Mouse (Mus musculus) midbrain, embryonic 16.5 days (tissue): ENCODE data around the gene Rapgef2. TPM values are rescaled to one million over a fixed set of nuclear protein-coding genes. Genes with fewer than 3 reads are reported as not detected.
A peak's percentile ranks its signal among the peaks of the same experiment; 100 is the strongest.

ENCODE experiments used
- ATAC-seq: fragments of 200-750 bp; cut with Nextera tagmentation; 2 replicates; pipeline ENCODE4 v1.8.0; 2017; ENCODE audit warnings: moderate TSS enrichment
- H3K27ac ChIP-seq: fragments of 300-500 bp; sonication (generic); 2 replicates; pipeline ENCODE4 v1.5.1; 2014; ENCODE audit warnings: mild to moderate bottlenecking, low read length, mixed read lengths
- H3K27me3 ChIP-seq: fragments of 300-500 bp; sonication (generic); 2 replicates; pipeline ENCODE4 v1.6.1; 2014; ENCODE audit warnings: low read depth, low read length, mixed read lengths; ENCODE audit not compliant: control insufficient read depth, insufficient read depth
- H3K36me3 ChIP-seq: fragments of 300-500 bp; sonication (generic); 2 replicates; pipeline ENCODE4 v1.6.1; 2014; ENCODE audit warnings: mild to moderate bottlenecking, low read length, moderate library complexity, mixed read lengths; ENCODE audit not compliant: control insufficient read depth, insufficient read depth
- H3K4me1 ChIP-seq: fragments of 300-500 bp; sonication (generic); 2 replicates; pipeline ENCODE4 v1.6.1; 2014; ENCODE audit warnings: mild to moderate bottlenecking, low read length, mixed read lengths; ENCODE audit not compliant: control insufficient read depth, insufficient read depth
- H3K4me2 ChIP-seq: fragments of 300-500 bp; sonication (generic); 2 replicates; pipeline ENCODE4 v1.6.1; 2014; ENCODE audit warnings: mild to moderate bottlenecking, low read length, mixed read lengths
- H3K4me3 ChIP-seq: fragments of 300-500 bp; sonication (generic); 2 replicates; pipeline ENCODE4 v1.5.1; 2014; ENCODE audit warnings: low read depth, mild to moderate bottlenecking, low read length, moderate library complexity, mixed read lengths
- H3K9ac ChIP-seq: fragments of 300-500 bp; sonication (generic); 2 replicates; pipeline ENCODE4 v1.6.1; 2014; ENCODE audit warnings: low read depth, low read length, mixed read lengths
- H3K9me3 ChIP-seq: fragments of 300-500 bp; sonication (generic); replicated peaks from 2 replicates; pipeline ENCODE4 v1.6.1; 2014; ENCODE audit warnings: mild to moderate bottlenecking, low read length, mixed read lengths; ENCODE audit not compliant: control insufficient read depth, poor library complexity, severe bottlenecking
- WGBS: fragments of 180-500 bp; shearing (Covaris S2); extraction: QIAGEN DNeasy Blood & Tissue Kit; methylation state at CpG from one replicate; pipeline ENCODE4 v1.1.7; 2014; 5-methylcytosine and 5-hydroxymethylcytosine counted together
- polyA plus RNA-seq: library from polyadenylated mRNA; unstranded; fragments of >200 nt; fragmentation: Nextera tagmentation; extraction: Ambion mirVana; gene quantifications from 2 replicates; pipeline ENCODE4 v1.2.1, GENCODE M21; 2015

Gene Rapgef2
- polyA plus RNA-seq, 1 experiment from 2014 or later: 15.6 TPM

- no peaks in the 10 kb centered on the region for H3K36me3 ChIP-seq
- no peak overlapping the region for H3K9ac ChIP-seq
- H3K9me3 ChIP-seq: no peaks in the 10 kb centered on the region
- no peaks in the 10 kb centered on the region for H3K4me1 ChIP-seq
- no peak overlapping the region for H3K4me3 ChIP-seq
- H3K4me2 ChIP-seq: no peak overlapping the region
- no peak overlapping the region for H3K27ac ChIP-seq
- no peaks in the 10 kb centered on the region for H3K27me3 ChIP-seq
- WGBS: 85% methylated on average over 3 of the region's 3 CpGs
- no peak for ATAC-seq
These were observed 243.3 kb downstream of the Rapgef2 start for GRCm38 (mm10) chr3:79042973-79043372.

GRCm38 (mm10) chr3:79039666-79040450 is 246.5 kb downstream of the Rapgef2 start:
- Histone ChIP-seq H3K27ac (no peak overlapping the region), H3K4me1 (no peaks in the 10 kb centered on the region), H3K9ac (no peak overlapping the region), H3K36me3 (no peaks in the 10 kb centered on the region), H3K9me3 (no peaks in the 10 kb centered on the region), H3K4me3 (no peak overlapping the region), H3K4me2 (no peak overlapping the region), H3K27me3 (no peaks in the 10 kb centered on the region)
- no peak for ATAC-seq
- WGBS: 46% methylated on average over 2 of the region's 2 CpGs

- Histone ChIP-seq H3K27me3 (no peaks in the 10 kb centered on the region), H3K9ac (no peak overlapping the region), H3K4me3 (no peak overlapping the region), H3K4me2 (no peak overlapping the region), H3K27ac (no peak overlapping the region), H3K4me1 (no peaks in the 10 kb centered on the region), H3K9me3 (no peaks in the 10 kb centered on the region), H3K36me3 (no peaks in the 10 kb centered on the region)
- ATAC-seq: no peak
- WGBS: 32% methylated on average over 2 of the region's 2 CpGs
These were observed 247.3 kb downstream of the Rapgef2 start for GRCm38 (mm10) chr3:79039008-79039407.

- Histone ChIP-seq H3K27me3 (no peaks in the 10 kb centered on the region), H3K9me3 (no peaks in the 10 kb centered on the region), H3K27ac (no peak overlapping the region), H3K4me2 (no peak overlapping the region), H3K9ac (no peak overlapping the region), H3K4me3 (no peak overlapping the region), H3K36me3 (no peaks in the 10 kb centered on the region), H3K4me1 (no peaks in the 10 kb centered on the region)
- no peak for ATAC-seq
- 94% methylated on average over 2 of the region's 2 CpGs for WGBS
These were observed 251.9 kb downstream of the Rapgef2 start for GRCm38 (mm10) chr3:79034457-79034856.

GRCm38 (mm10) chr3:79030855-79031254 is 255.5 kb downstream of the Rapgef2 start:
- H3K9ac ChIP-seq: no peak overlapping the region
- no peak overlapping the region for H3K4me2 ChIP-seq
- no peaks in the 10 kb centered on the region for H3K4me1 ChIP-seq
- H3K4me3 ChIP-seq: no peak overlapping the region
- ATAC-seq: no peak
- no peak overlapping the region for H3K27ac ChIP-seq
- no peaks in the 10 kb centered on the region; the same call in 1 of the 2 replicates for H3K9me3 ChIP-seq
- no peaks in the 10 kb centered on the region for H3K27me3 ChIP-seq
- 82% methylated on average over 4 of the region's 4 CpGs for WGBS
- no peaks in the 10 kb centered on the region for H3K36me3 ChIP-seq

GRCm38 (mm10) chr3:79028153-79028878 is 258.0 kb downstream of the Rapgef2 start:
- no peak for ATAC-seq
- H3K36me3 ChIP-seq: no peaks in the 10 kb centered on the region
- no peak overlapping the region; the same call in 1 of the 2 replicates for H3K27ac ChIP-seq
- no peak overlapping the region for H3K4me2 ChIP-seq
- no peak overlapping the region for H3K9ac ChIP-seq
- H3K27me3 ChIP-seq: no peaks in the 10 kb centered on the region
- H3K4me3 ChIP-seq: no peak overlapping the region
- WGBS: 75% methylated on average over 14 of the region's 14 CpGs
- H3K9me3 ChIP-seq: no peaks in the 10 kb centered on the region; the same call in 1 of the 2 replicates
- H3K4me1 ChIP-seq: peaks cover 2% of the 10 kb centered on the region; the same call in 1 of the 2 replicates

- H3K36me3 ChIP-seq: no peaks in the 10 kb centered on the region
These were observed 260.3 kb downstream of the Rapgef2 start for GRCm38 (mm10) chr3:79025983-79026382.

GRCm38 (mm10) chr3:79023735-79024328 is 262.5 kb downstream of the Rapgef2 start:
- ATAC-seq: peak; percentile 73
- no peaks in the 10 kb centered on the region for H3K27me3 ChIP-seq
- H3K4me2 ChIP-seq: no peak overlapping the region
- no peak overlapping the region for H3K9ac ChIP-seq
- no peaks in the 10 kb centered on the region; the same call in 1 of the 2 replicates for H3K9me3 ChIP-seq
- no peaks in the 10 kb centered on the region for H3K36me3 ChIP-seq
- 44% methylated on average over 6 of the region's 6 CpGs for WGBS
- H3K4me1 ChIP-seq: peaks cover 6% of the 10 kb centered on the region
- H3K27ac ChIP-seq: peak overlapping the region; percentile 70
- no peak overlapping the region for H3K4me3 ChIP-seq

More at GRCm38 (mm10) chr3:79025983-79026382, 260.3 kb downstream of the Rapgef2 start:
- WGBS: 92% methylated on average over 3 of the region's 3 CpGs
- H3K9me3 ChIP-seq: no peaks in the 10 kb centered on the region; the same call in 1 of the 2 replicates
- H3K4me2 ChIP-seq: no peak overlapping the region
- peaks cover 6% of the 10 kb centered on the region for H3K4me1 ChIP-seq
- no peak overlapping the region for H3K4me3 ChIP-seq
- no peak for ATAC-seq
- no peak overlapping the region for H3K27ac ChIP-seq
- no peak overlapping the region for H3K9ac ChIP-seq
- H3K27me3 ChIP-seq: no peaks in the 10 kb centered on the region
